In the genomic region with DNA sequence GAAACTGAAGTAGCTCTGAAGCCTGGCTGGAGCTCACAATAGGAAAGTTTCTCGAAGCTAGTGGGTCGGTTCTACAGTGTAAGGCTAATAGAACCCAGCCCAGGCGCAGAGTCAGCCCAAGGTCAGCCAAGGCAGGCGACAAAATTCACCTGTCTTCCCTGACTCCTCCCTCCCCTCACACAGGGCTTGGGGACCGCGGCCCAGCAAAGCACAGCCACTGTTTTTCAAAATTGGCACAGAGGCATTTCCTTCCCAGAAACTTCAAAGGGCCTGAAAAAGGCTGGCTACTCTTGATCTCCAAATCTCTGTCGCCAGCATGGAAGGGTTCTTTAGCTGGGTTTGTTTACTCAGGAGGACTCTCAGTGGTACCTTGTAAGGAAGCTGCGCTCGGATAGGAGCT, we compare ENCODE assay signal across 8 mouse cellular contexts. TPM values are rescaled to one million over a fixed set of nuclear protein-coding genes. Genes with fewer than 3 reads are reported as not detected.
DNase-seq lines count a peak whose midpoint lies in the region; ATAC-seq and TF ChIP-seq lines count a peak whose summit lies in the region.

No protein-coding gene starts in this region.

- intact Hi-C loops in heart, postnatal 36 days (cut with DNase I): no loop called here

- H3K4me1 ChIP-seq in heart, embryonic 10.5 days: peaks cover 13% of the 10 kb centered on the region
- peaks cover 16% of the 10 kb centered on the region for H3K4me1 ChIP-seq in embryonic facial prominence, embryonic 10.5 days
- 0 out of 2 replicates have a peak, but pooled peaks cover 3% of the 10 kb centered on the region for H3K4me1 ChIP-seq in midbrain, postnatal 0 days (ENCODE audit: insufficient read depth, low read length)

- ATAC-seq in midbrain, postnatal 0 days (ENCODE audit: low FRiP score): no peak

- H3K9me3 ChIP-seq in heart, embryonic 10.5 days: no peaks in the 10 kb centered on the region
- H3K9me3 ChIP-seq in embryonic facial prominence, embryonic 10.5 days: no peaks in the 10 kb centered on the region
- H3K9me3 ChIP-seq in midbrain, postnatal 0 days (ENCODE audit: low read length): no peaks in the 10 kb centered on the region

- peaks cover 81% of the 10 kb centered on the region for H3K27me3 ChIP-seq in heart, embryonic 10.5 days (ENCODE audit: insufficient read depth, poor library complexity, severe bottlenecking)
- H3K27me3 ChIP-seq in embryonic facial prominence, embryonic 10.5 days (replicated peaks; ENCODE audit: low read depth, poor library complexity, severe bottlenecking): peaks cover 91% of the 10 kb centered on the region
- H3K27me3 ChIP-seq in midbrain, postnatal 0 days (ENCODE audit: insufficient read depth, low read length): peaks cover 30% of the 10 kb centered on the region

- no peak for DNase-seq in heart, embryonic 10.5 days (ENCODE audit: low spot score)
- DNase-seq in heart, postnatal 36 days: no peak
- DNase-seq in embryonic facial prominence, embryonic 10.5 days (ENCODE audit: low spot score): peak; percentile 17
- peak; percentile 55 for DNase-seq in kidney, adult 9 months
- DNase-seq in midbrain, postnatal 0 days (ENCODE audit: low spot score): no peak
- DNase-seq in spleen, postnatal 4 days (ENCODE audit: low spot score in 2 of 2): no peak
- no peak for DNase-seq in urinary bladder, postnatal 4 days (ENCODE audit: low spot score in 2 of 2)
- DNase-seq in cerebellum, adult 9-10 months: no peak

- H3K36me3 ChIP-seq in heart, embryonic 10.5 days: no peaks in the 10 kb centered on the region
- H3K36me3 ChIP-seq in embryonic facial prominence, embryonic 10.5 days (replicated peaks): no peaks in the 10 kb centered on the region
- H3K36me3 ChIP-seq in midbrain, postnatal 0 days (ENCODE audit: insufficient read depth, low read length): no peaks in the 10 kb centered on the region

- no peak for TF ChIP-seq CTCF in midbrain, postnatal 0 days (IDR thresholded peaks at IDR 0.05)

- no peak overlapping the region for H3K27ac ChIP-seq in heart, embryonic 10.5 days
- no peak overlapping the region for H3K27ac ChIP-seq in embryonic facial prominence, embryonic 10.5 days (replicated peaks)
- H3K27ac ChIP-seq in midbrain, postnatal 0 days (ENCODE audit: low read depth, low read length): no peak overlapping the region

- peak overlapping the region; percentile 96 for H3K4me2 ChIP-seq in midbrain, postnatal 0 days (ENCODE audit: low read depth, low read length, poor library complexity, severe bottlenecking)

- WGBS in heart, embryonic 10.5 days: 10% methylated on average over 9 of the region's 9 CpGs
- WGBS in embryonic facial prominence, embryonic 10.5 days: 5% methylated on average over 9 of the region's 9 CpGs
- WGBS in midbrain, postnatal 0 days: 9% methylated on average over 9 of the region's 9 CpGs

- peak overlapping the region; percentile 39; the same call in 1 of the 2 replicates for H3K9ac ChIP-seq in midbrain, postnatal 0 days (replicated peaks; ENCODE audit: low read length, poor library complexity, severe bottlenecking)

- H3K4me3 ChIP-seq in heart, embryonic 10.5 days: peak overlapping the region; percentile 65
- peak overlapping the region; percentile 58 for H3K4me3 ChIP-seq in embryonic facial prominence, embryonic 10.5 days
- peak overlapping the region; percentile 51; the same call in 1 of the 2 replicates for H3K4me3 ChIP-seq in midbrain, postnatal 0 days (ENCODE audit: low read depth, low read length)

RNA-seq across cellular contexts. Expression of a gene that starts 1.1 kb away (rescaled TPM):
- 1.7 and 1.8 TPM in 2 replicates for polyA plus RNA-seq in heart, embryonic 10.5 days (2016; fragmentation: Nextera tagmentation; extraction: Ambion mirVana)
- 1 to 10 TPM; 5.4 to 9.3 TPM for total RNA-seq in heart, postnatal 36 days (2021)
- 0.11 and 0.88 TPM in 2 replicates for polyA plus RNA-seq in embryonic facial prominence, embryonic 10.5 days (2016; fragmentation: Nextera tagmentation; extraction: Ambion mirVana)
- 2.6 and 4.3 TPM in 2 replicates for total RNA-seq in midbrain, postnatal 0 days (2014; rRNA removed)
- 2.1 and 3.3 TPM in 2 replicates for polyA plus RNA-seq in midbrain, postnatal 0 days (2015; fragmentation: Nextera tagmentation; extraction: Ambion mirVana)

Comparison
In these comparisons a context has a peak if more than half of its experiments do, and no peak if none do; other contexts are left out.
1. DNase-seq: peak in embryonic facial prominence, embryonic 10.5 days (single experiment) and kidney, adult 9 months (single experiment); none in heart, embryonic 10.5 days (single experiment), heart, postnatal 36 days (0 of 2), midbrain, postnatal 0 days (single experiment), spleen, postnatal 4 days (0 of 2), urinary bladder, postnatal 4 days (0 of 2) and cerebellum, adult 9-10 months (single experiment).
2. Peak in every context shown above with its lines, with median percentiles within 50 percentile points of each other: H3K4me3 ChIP-seq.